Mouse (Mus musculus): ENCODE results near the gene Spata19. TPM values are rescaled to one million over a fixed set of nuclear protein-coding genes. Genes with fewer than 3 reads are reported as not detected.

Spata19 gene
- not detected for polyA plus RNA-seq (2014; fragmentation: Illumina TruSeq; extraction: RNeasy Lipid Tissue Mini Kit (QIAGEN cat#74804); ENCODE audit: insufficient read depth, low read depth, low replicate concordance)

DNA sequence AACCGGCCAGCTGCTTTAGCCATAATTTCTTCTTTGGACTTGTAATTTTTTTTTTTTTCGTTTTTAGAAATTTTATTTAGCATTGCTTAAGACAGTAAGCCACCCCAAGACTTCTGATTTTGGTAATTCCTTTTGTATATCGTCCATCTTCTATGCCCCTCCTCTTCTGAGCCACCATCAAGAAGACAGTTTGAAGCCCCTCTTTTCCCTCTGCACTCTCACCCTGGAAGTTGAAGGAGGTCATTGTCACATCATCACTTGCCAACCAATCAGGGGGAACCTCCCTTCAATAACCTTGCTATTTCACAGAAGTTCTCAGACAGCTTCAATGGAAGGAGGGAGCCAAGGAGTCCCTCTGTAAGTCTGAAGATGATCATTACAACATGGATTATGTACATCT is at the start of gene Spata19:
Gene Spata19 (plus strand): TSS at position 301 of the 400 bp plus-strand sequence.

Other genes with a start within 250 kb of the Spata19 start
- gene Jam3, start 241.4 kb upstream of the Spata19 start, polyA plus RNA-seq (2014; fragmentation: Illumina TruSeq; extraction: RNeasy Lipid Tissue Mini Kit (QIAGEN cat#74804); ENCODE audit: insufficient read depth, low read depth, low replicate concordance), result 11.2 TPM
- gene Igsf9b, start 97.6 kb upstream of the Spata19 start, polyA plus RNA-seq (2014; fragmentation: Illumina TruSeq; extraction: RNeasy Lipid Tissue Mini Kit (QIAGEN cat#74804); ENCODE audit: insufficient read depth, low read depth, low replicate concordance), result 0.28 TPM

Measured in lung, adult 10 weeks (tissue).